ENCODE assay signal across 26 mouse cellular contexts in genomic region chr7:126802134-126802889, GRCm38 (mm10). TPM values are rescaled to one million over a fixed set of nuclear protein-coding genes. Genes with fewer than 3 reads are reported as not detected.
DNase-seq lines count a peak whose midpoint lies in the region; ATAC-seq and TF ChIP-seq lines count a peak whose summit lies in the region.
"Had no signal": no experiment of that assay in that cellular context is flagged by ENCODE, and none has a peak within 500 bp of the region (broad histone marks: within the 10 kb centered on the region; RNA-seq: fewer than 3 reads in every experiment).

No protein-coding gene starts in this region.

- peaks cover 3% of the 10 kb centered on the region for H3K36me3 ChIP-seq in C2C12 (ENCODE audit: control insufficient read depth, insufficient read depth)
- H3K36me3 ChIP-seq in limb, embryonic 14.5 days (ENCODE audit: control insufficient read depth, insufficient read depth, low read length): peaks cover 26% of the 10 kb centered on the region

- H3K27ac ChIP-seq in bone marrow macrophage, adult 2 months (ENCODE audit: insufficient read depth, low read depth, low read length): peak overlapping the region; percentile 28
- H3K27ac ChIP-seq in limb, embryonic 14.5 days (replicated peaks; ENCODE audit: low read depth, low read length): 0 out of 2 replicates have a peak overlapping the region, but pooled peaks have one; percentile 19
- H3K27ac ChIP-seq: forebrain, embryonic 12.5 days; hindbrain, embryonic 13.5 days; intestine, embryonic 15.5 days; neural tube, embryonic 13.5 days had no signal

- H3K4me3 ChIP-seq in C2C12 (ENCODE audit: insufficient read depth, poor library complexity, severe bottlenecking): no peak overlapping the region
- H3K4me3 ChIP-seq in bone marrow macrophage, adult 2 months (ENCODE audit: insufficient read depth, low read length): no peak overlapping the region
- no peak overlapping the region for H3K4me3 ChIP-seq in limb, embryonic 14.5 days (replicated peaks; ENCODE audit: low read length)
- H3K4me3 ChIP-seq: forebrain, embryonic 12.5 days; hindbrain, embryonic 13.5 days; intestine, embryonic 15.5 days; neural tube, embryonic 13.5 days had no signal

- H3K79me2 ChIP-seq in C2C12 (ENCODE audit: control insufficient read depth, insufficient read depth): peaks cover 23% of the 10 kb centered on the region

- no peak for TF ChIP-seq CTCF in C2C12 (IDR thresholded peaks at IDR 0.05; ENCODE audit: control insufficient read depth, insufficient read depth, insufficient read length)
- no peak for TF ChIP-seq CTCF in bone marrow macrophage, adult 2 months (IDR thresholded peaks at IDR 0.05; ENCODE audit: low read depth, low read length)

- H3K79me3 ChIP-seq in C2C12 (ENCODE audit: low read depth): peaks cover 15% of the 10 kb centered on the region

- peaks cover 38% of the 10 kb centered on the region for H3K4me1 ChIP-seq in bone marrow macrophage, adult 2 months (ENCODE audit: control insufficient read depth, insufficient read depth, low read length)
- H3K4me1 ChIP-seq in limb, embryonic 14.5 days (ENCODE audit: control insufficient read depth, insufficient read depth, low read length): peaks cover 19% of the 10 kb centered on the region

- no peak for TF ChIP-seq POLR2A in bone marrow macrophage, adult 2 months (IDR thresholded peaks at IDR 0.05; ENCODE audit: borderline replicate concordance, low read depth, low read length)
- TF ChIP-seq POLR2A in limb, embryonic 14.5 days (IDR thresholded peaks at IDR 0.05; ENCODE audit: borderline replicate concordance, extremely low read depth, insufficient read depth, insufficient read length): no peak

- no peak overlapping the region for H3K4me2 ChIP-seq in limb, embryonic 14.5 days (replicated peaks; ENCODE audit: low read depth, low read length, severe bottlenecking)
- H3K4me2 ChIP-seq: forebrain, embryonic 12.5 days; hindbrain, embryonic 13.5 days; intestine, embryonic 15.5 days; liver, embryonic 11.5 days; neural tube, embryonic 13.5 days had no signal

- no peak overlapping the region for H3ac ChIP-seq in C2C12 (ENCODE audit: control insufficient read depth, insufficient read length, low read depth)

- no peaks in the 10 kb centered on the region for H3K27me3 ChIP-seq in C2C12 (ENCODE audit: control insufficient read depth, insufficient read depth, insufficient read length)
- H3K27me3 ChIP-seq in limb, embryonic 14.5 days (ENCODE audit: control insufficient read depth, insufficient read depth, low read length): no peaks in the 10 kb centered on the region
- H3K27me3 ChIP-seq: forebrain, embryonic 12.5 days; hindbrain, embryonic 13.5 days; intestine, embryonic 15.5 days; neural tube, embryonic 13.5 days had no signal

- ATAC-seq in limb, embryonic 14.5 days (ENCODE audit: low FRiP score, low read depth): no peak
- ATAC-seq: activated CD4-positive, CD25-positive, alpha-beta regulatory T cell, adult 4 months; intestine, embryonic 15.5 days had no signal

- DNase-seq in adrenal gland, adult 2 months: peak; percentile 70
- DNase-seq in adrenal gland, postnatal 4 days (ENCODE audit: low spot score in 2 of 2): no peak
- DNase-seq in limb, embryonic 14.5 days (ENCODE audit: low spot score): no peak
- DNase-seq in spleen, postnatal 36 days (ENCODE audit: low spot score in 2 of 2): no peak
- DNase-seq in cerebellum, adult 11-12 months: no peak
- no peak for DNase-seq in ovary, postnatal 10 days (ENCODE audit: low spot score)
- DNase-seq: cerebellum, postnatal 10 days; heart, postnatal 10 days; lung, adult 2 months; lung, postnatal 4 days; right cerebral cortex, postnatal 25 days; thymus, adult 2 months had no signal

- WGBS in limb, embryonic 14.5 days: 79% methylated on average over 11 of the region's 11 CpGs

- no peak overlapping the region for H3K9ac ChIP-seq in limb, embryonic 14.5 days (ENCODE audit: low read depth, low read length, severe bottlenecking)
- H3K9ac ChIP-seq: forebrain, embryonic 12.5 days; hindbrain, embryonic 13.5 days; intestine, embryonic 15.5 days; neural tube, embryonic 13.5 days had no signal

- no peaks in the 10 kb centered on the region for H3K9me3 ChIP-seq in limb, embryonic 14.5 days (ENCODE audit: control insufficient read depth, low read length)
- H3K9me3 ChIP-seq: forebrain, embryonic 12.5 days; hindbrain, embryonic 13.5 days; intestine, embryonic 15.5 days; neural tube, embryonic 13.5 days had no signal

TF ChIP-seq in C2C12, 6 proteins besides CTCF, POLR2A, EP300 and RAD21:
- TF ChIP-seq CEBPB (IDR thresholded peaks at IDR 0.05; ENCODE audit: low read depth) (no peak), MYOD1 (IDR thresholded peaks at IDR 0.05; ENCODE audit: control insufficient read depth, insufficient read length, low read depth) (peak; percentile 17)

RNA-seq across cellular contexts. Expression of gene Fam57b, which starts 4.8 kb away (rescaled TPM):
- 10 to 100 TPM; 16.4 to 21.0 TPM for total RNA-seq in adrenal gland, adult 2 months (2021)
- polyA plus RNA-seq in adrenal gland, adult 2 months (2012; rRNA removed): 27.8 and 40.9 TPM in 2 replicates
- total RNA-seq in adrenal gland, postnatal 4 days (2021): 10 to 100 TPM; 16.7 to 18.0 TPM
- polyA plus RNA-seq in C2C12 (2012; fragmentation: generic; extraction: Trizol): 0.08 TPM
- polyA plus RNA-seq in bone marrow macrophage, adult 2 months (2012; ENCODE audit: insufficient read depth, insufficient read length, missing spikeins): 0.74 and 0.85 TPM in 2 replicates
- 1.6 and 2.0 TPM in 2 replicates for polyA plus RNA-seq in limb, embryonic 14.5 days (2012; rRNA removed)
- 0.21 and 0.44 TPM in 2 replicates for polyA plus RNA-seq in limb, embryonic 14.5 days (2014; fragmentation: Nextera tagmentation; extraction: Ambion mirVana)
- polyA plus RNA-seq: activated CD4-positive, CD25-positive, alpha-beta regulatory T cell, adult 4 months; liver, embryonic 11.5 days had no signal

RNA-seq across cellular contexts. Expression of gene Ppp4c, which starts 10.0 kb away (rescaled TPM):
- total RNA-seq in adrenal gland, adult 2 months (2021): 10 to 100 TPM; 77.4 to 86.0 TPM
- polyA plus RNA-seq in adrenal gland, adult 2 months (2012; rRNA removed): 89.8 and 92.4 TPM in 2 replicates
- total RNA-seq in adrenal gland, postnatal 4 days (2021): 100 to 1,000 TPM; 134 to 142 TPM
- 189 TPM for polyA plus RNA-seq in C2C12 (2012; fragmentation: generic; extraction: Trizol)
- polyA plus RNA-seq in bone marrow macrophage, adult 2 months (2012; ENCODE audit: insufficient read depth, insufficient read length, missing spikeins): 153 and 164 TPM in 2 replicates
- 238 and 252 TPM in 2 replicates for polyA plus RNA-seq in limb, embryonic 14.5 days (2012; rRNA removed)
- polyA plus RNA-seq in limb, embryonic 14.5 days (2014; fragmentation: Nextera tagmentation; extraction: Ambion mirVana): 268 and 269 TPM in 2 replicates

RNA-seq across cellular contexts. Expression of gene Tbx6, which starts 21.0 kb away (rescaled TPM):
- total RNA-seq in adrenal gland, adult 2 months (2021): under 1 TPM; 0.31 to 0.75 TPM
- polyA plus RNA-seq in adrenal gland, adult 2 months (2012; rRNA removed): 3.4 and 3.7 TPM in 2 replicates
- under 1 TPM; 0.65 to 0.90 TPM for total RNA-seq in adrenal gland, postnatal 4 days (2021)
- polyA plus RNA-seq in C2C12 (2012; fragmentation: generic; extraction: Trizol): 0.01 TPM
- polyA plus RNA-seq in bone marrow macrophage, adult 2 months (2012; ENCODE audit: insufficient read depth, insufficient read length, missing spikeins): 1.9 and 2.8 TPM in 2 replicates
- polyA plus RNA-seq in limb, embryonic 14.5 days (2012; rRNA removed): 2.0 and 2.7 TPM in 2 replicates
- 0.29 and 0.41 TPM in 2 replicates for polyA plus RNA-seq in limb, embryonic 14.5 days (2014; fragmentation: Nextera tagmentation; extraction: Ambion mirVana)

RNA-seq across cellular contexts. Expression of gene Ypel3, which starts 25.6 kb away (rescaled TPM):
- total RNA-seq in adrenal gland, adult 2 months (2021): 100 to 1,000 TPM in 1 of 2 experiments, 10 to 100 TPM in 1; 92.8 to 136 TPM
- polyA plus RNA-seq in adrenal gland, adult 2 months (2012; rRNA removed): 970 and 1,207 TPM in 2 replicates
- total RNA-seq in adrenal gland, postnatal 4 days (2021): 100 to 1,000 TPM; 112 to 122 TPM
- polyA plus RNA-seq in C2C12 (2012; fragmentation: generic; extraction: Trizol): 16.6 TPM
- 392 and 412 TPM in 2 replicates for polyA plus RNA-seq in bone marrow macrophage, adult 2 months (2012; ENCODE audit: insufficient read depth, insufficient read length, missing spikeins)
- 144 and 202 TPM in 2 replicates for polyA plus RNA-seq in limb, embryonic 14.5 days (2012; rRNA removed)
- polyA plus RNA-seq in limb, embryonic 14.5 days (2014; fragmentation: Nextera tagmentation; extraction: Ambion mirVana): 131 and 151 TPM in 2 replicates

RNA-seq across cellular contexts. Expression of gene 4930451I11Rik, which starts 29.1 kb away (rescaled TPM):
- total RNA-seq in adrenal gland, adult 2 months (2021): not detected
- polyA plus RNA-seq in adrenal gland, adult 2 months (2012; rRNA removed): not detected in 2 replicates
- not detected for total RNA-seq in adrenal gland, postnatal 4 days (2021)
- polyA plus RNA-seq in C2C12 (2012; fragmentation: generic; extraction: Trizol): not detected
- polyA plus RNA-seq in bone marrow macrophage, adult 2 months (2012; ENCODE audit: insufficient read depth, insufficient read length, missing spikeins): not detected in 2 replicates
- polyA plus RNA-seq in limb, embryonic 14.5 days (2012; rRNA removed): not detected in 2 replicates
- polyA plus RNA-seq in limb, embryonic 14.5 days (2014; fragmentation: Nextera tagmentation; extraction: Ambion mirVana): not detected in 2 replicates
- total RNA-seq: heart, adult 8-10 months; heart, postnatal 10 days; layer of hippocampus, postnatal 25 days; left cerebral cortex, postnatal 14 days; midbrain, postnatal 0 days had no signal
- polyA plus RNA-seq: activated CD4-positive, CD25-positive, alpha-beta regulatory T cell, adult 4 months; forebrain, embryonic 12.5 days; hindbrain, embryonic 13.5 days; intestine, embryonic 15.5 days; kidney, embryonic 14.5 days; liver, embryonic 11.5 days; lung, adult 2 months; neural tube, embryonic 13.5 days; thymus, adult 2 months; urinary bladder, adult 2 months had no signal
